Mouse (Mus musculus) megakaryocyte, embryonic 14.5 days (primary cell): ENCODE measurements around the gene Hoxc11.

ENCODE experiments used
- FLI1 ChIP-seq: IDR thresholded peaks from 2 replicates; pipeline ENCODE4 v1.6.1; 2012; ENCODE audit warnings: low read length, inconsistent platforms, mixed read lengths
- GATA1 ChIP-seq: IDR thresholded peaks from 3 replicates; pipeline ENCODE4 v1.6.1; 2012; ENCODE audit warnings: mixed read lengths, low read length, inconsistent platforms, borderline replicate concordance

GRCm38 (mm10) chr15:102992863-102993262 lies 38.6 kb downstream of the Hoxc11 start:
- TF ChIP-seq FLI1 = no peak
- no peak for TF ChIP-seq GATA1
